Mouse (Mus musculus) cerebellum, adult 8-10 months (tissue): ENCODE measurements around the gene Olfr1198.

Source experiments
- DNase-seq: peaks from one replicate; pipeline ENCODE4 v3.0.0; 2022

The Olfr1198 gene

GRCm38 (mm10) chr2:88751270-88751669 is at the start of gene Olfr1198:
TSS of gene Olfr1198 (minus strand) at chr2:88751370.
- no peak for DNase-seq

GRCm38 (mm10) chr2:88792736-88793135 is 41.6 kb upstream of the Olfr1198 start, which contains the start of gene Olfr1201:
TSS of gene Olfr1201 (plus strand) at chr2:88793036.
- DNase-seq: no peak

GRCm38 (mm10) chr2:88770388-88770787 is 19.2 kb upstream of the Olfr1198 start, which contains the start of gene Olfr1200:
TSS of gene Olfr1200 (minus strand) at chr2:88770488.
- no peak for DNase-seq

- DNase-seq: no peak
Measured at GRCm38 (mm10) chr2:88760369-88760768, 9.2 kb upstream of the Olfr1198 start, which contains the start of gene Olfr1199. TSS of gene Olfr1199 (minus strand) at chr2:88760469.

- no peak for DNase-seq
Measured at GRCm38 (mm10) chr2:88743379-88743778, 7.8 kb downstream of the Olfr1198 start.

- DNase-seq: no peak
Measured at GRCm38 (mm10) chr2:88732266-88732665, 18.9 kb downstream of the Olfr1198 start, which contains the start of gene Olfr1197. TSS of gene Olfr1197 (minus strand) at chr2:88732366.

- DNase-seq: no peak
Measured at GRCm38 (mm10) chr2:88704497-88704896, 46.7 kb downstream of the Olfr1198 start, which contains the start of gene Olfr1196. TSS of gene Olfr1196 (minus strand) at chr2:88704597.
